Mouse (Mus musculus) heart, postnatal 0 days (tissue): ENCODE results near the gene Odam. TPM values are rescaled to one million over a fixed set of nuclear protein-coding genes. Genes with fewer than 3 reads are reported as not detected.

Source experiments
- ATAC-seq: fragments of 200-750 bp; cut with Nextera tagmentation; 2 replicates; pipeline ENCODE4 v1.8.0; 2017; ENCODE audit warnings: low read depth, moderate number of reproducible peaks, moderate library complexity; ENCODE audit not compliant: insufficient read depth
- DNase-seq: peaks from one replicate; pipeline ENCODE4 v3.0.0-alpha.2; 2016; ENCODE audit warnings: low spot score
- H3K27ac ChIP-seq: fragments of 300-500 bp; sonication (generic); 2 replicates; pipeline ENCODE4 v1.5.1; 2014; ENCODE audit warnings: low read depth, mild to moderate bottlenecking
- H3K27me3 ChIP-seq: fragments of 300-500 bp; sonication (generic); 2 replicates; pipeline ENCODE4 v1.6.1; 2014; ENCODE audit warnings: low read length, mixed read lengths; ENCODE audit not compliant: control insufficient read depth, insufficient read depth
- H3K36me3 ChIP-seq: fragments of 300-500 bp; sonication (generic); replicated peaks from 2 replicates; pipeline ENCODE4 v1.6.1; 2014; ENCODE audit warnings: low read length, mixed read lengths; ENCODE audit not compliant: control insufficient read depth, insufficient read depth
- H3K4me1 ChIP-seq: fragments of 300-500 bp; sonication (generic); 2 replicates; pipeline ENCODE4 v1.6.1; 2014; ENCODE audit warnings: antibody characterized with exemption; ENCODE audit not compliant: control insufficient read depth, insufficient read depth
- H3K4me2 ChIP-seq: fragments of 300-500 bp; sonication (generic); 2 replicates; pipeline ENCODE4 v1.6.1; 2014; ENCODE audit warnings: low read depth, mild to moderate bottlenecking, low read length, moderate library complexity
- H3K4me3 ChIP-seq: fragments of 300-500 bp; sonication (generic); 2 replicates; pipeline ENCODE4 v1.5.1; 2014; ENCODE audit warnings: low read depth, low read length
- H3K9ac ChIP-seq: fragments of 300-500 bp; sonication (generic); replicated peaks from 2 replicates; pipeline ENCODE4 v1.6.1; 2014; ENCODE audit warnings: low read depth, low read length, mixed read lengths
- H3K9me3 ChIP-seq: fragments of 300-500 bp; sonication (generic); replicated peaks from 2 replicates; pipeline ENCODE4 v1.6.1; 2016; ENCODE audit warnings: low read length; ENCODE audit not compliant: control insufficient read depth
- CTCF ChIP-seq: IDR thresholded peaks from 2 replicates; pipeline ENCODE4 v1.5.1; 2016; ENCODE audit warnings: antibody characterized with exemption, control low read depth, low read depth
- EP300 ChIP-seq: IDR thresholded peaks from 2 replicates; pipeline ENCODE4 v1.6.1; 2016; ENCODE audit warnings: antibody characterized with exemption, low read depth
- WGBS: fragments of 180-500 bp; shearing (Covaris S2); extraction: QIAGEN DNeasy Blood & Tissue Kit; methylation state at CpG from one replicate; pipeline ENCODE4 v1.1.7; 2014; 5-methylcytosine and 5-hydroxymethylcytosine counted together
- polyA plus RNA-seq: library from polyadenylated mRNA; unstranded; fragments of >200 nt; fragmentation: Nextera tagmentation; extraction: Ambion mirVana; gene quantifications from 2 replicates; pipeline ENCODE4 v1.2.1, GENCODE M21; 2015
- total RNA-seq: library from RNA; depleted of rRNA; stranded (reverse); fragments of >200 nt; gene quantifications from 2 replicates; pipeline ENCODE4 v1.2.3, GENCODE M21; 2014; ENCODE audit warnings: low replicate concordance; rRNA removed

Odam gene
- total RNA-seq (not detected in 2 replicates), polyA plus RNA-seq (not detected in 2 replicates)

DNA sequence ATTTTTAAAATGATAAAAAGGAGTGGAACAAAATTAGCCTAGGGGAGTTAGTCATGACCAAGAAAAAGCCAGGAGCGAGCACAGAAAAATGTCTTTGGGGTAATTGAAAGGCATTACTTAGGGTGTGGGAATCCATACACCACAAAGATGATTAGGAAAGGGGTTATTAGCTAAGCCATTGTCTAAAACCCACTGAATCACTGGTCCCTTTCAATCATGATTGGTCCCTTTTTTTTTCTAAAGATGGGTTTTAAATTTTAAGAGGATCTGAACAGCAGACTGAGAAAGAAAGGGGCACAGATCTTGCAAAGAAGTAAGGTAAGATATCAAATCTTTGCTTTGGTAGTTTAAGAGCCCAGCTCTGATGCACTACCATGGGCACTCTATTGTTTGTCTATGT lies at the start of gene Odam:
TSS of gene Odam (plus strand) at position 301 of the 400 bp plus-strand sequence.
- no peak within 1 kb of the TSS for H3K4me3 ChIP-seq
- DNase-seq (no peak), ATAC-seq (no peak)
- H3K36me3 ChIP-seq = no peaks in the 10 kb centered on the region
- H3K9me3 ChIP-seq = no peaks in the 10 kb centered on the region
- TF ChIP-seq EP300 = no peak
- no peak for TF ChIP-seq CTCF
- no peaks in the 10 kb centered on the region for H3K4me1 ChIP-seq
- no peaks in the 10 kb centered on the region for H3K27me3 ChIP-seq
- no peak within 1 kb of the TSS for H3K9ac ChIP-seq
- 78% methylated on average over 1 of the region's 1 CpGs for WGBS
- H3K4me2 ChIP-seq = no peak within 1 kb of the TSS
- no peak within 1 kb of the TSS for H3K27ac ChIP-seq

DNA sequence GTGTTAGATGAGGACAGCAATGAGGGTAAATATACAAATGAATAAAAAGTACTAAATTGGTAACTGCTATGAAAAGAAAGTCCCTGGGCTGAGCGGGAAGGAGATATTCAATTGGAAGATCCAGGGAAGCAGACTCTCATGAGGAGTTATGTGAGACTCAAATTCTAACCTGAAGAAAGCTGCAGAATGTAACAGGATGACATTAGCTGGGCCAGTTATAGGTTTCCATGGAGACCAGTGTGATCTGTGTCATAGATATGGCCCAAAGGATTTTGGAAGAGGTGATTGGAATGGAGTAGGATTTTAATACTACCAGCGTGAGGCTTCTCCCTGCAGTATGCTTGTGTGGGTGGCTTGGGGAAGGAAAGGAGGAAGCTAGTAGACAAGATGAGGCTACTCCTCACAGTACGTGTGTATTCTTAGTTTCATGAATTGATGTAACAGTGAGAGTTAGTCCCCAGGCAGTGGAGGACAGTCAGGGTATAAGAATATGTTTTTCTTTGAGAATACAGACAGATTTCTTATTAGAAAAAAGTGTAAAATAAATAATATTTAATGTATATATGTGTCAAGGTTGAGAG lies 29.6 kb upstream of the Odam start:
- 64% methylated on average over 3 of the region's 3 CpGs for WGBS
- Histone ChIP-seq H3K27me3 (no peaks in the 10 kb centered on the region), H3K9me3 (no peaks in the 10 kb centered on the region), H3K36me3 (no peaks in the 10 kb centered on the region), H3K4me1 (no peaks in the 10 kb centered on the region), H3K9ac (no peak overlapping the region), H3K4me3 (no peak overlapping the region), H3K4me2 (no peak overlapping the region), H3K27ac (no peak overlapping the region)
- ATAC-seq = no peak
- no peak for DNase-seq
- TF ChIP-seq CTCF = no peak
- TF ChIP-seq EP300 = no peak

DNA sequence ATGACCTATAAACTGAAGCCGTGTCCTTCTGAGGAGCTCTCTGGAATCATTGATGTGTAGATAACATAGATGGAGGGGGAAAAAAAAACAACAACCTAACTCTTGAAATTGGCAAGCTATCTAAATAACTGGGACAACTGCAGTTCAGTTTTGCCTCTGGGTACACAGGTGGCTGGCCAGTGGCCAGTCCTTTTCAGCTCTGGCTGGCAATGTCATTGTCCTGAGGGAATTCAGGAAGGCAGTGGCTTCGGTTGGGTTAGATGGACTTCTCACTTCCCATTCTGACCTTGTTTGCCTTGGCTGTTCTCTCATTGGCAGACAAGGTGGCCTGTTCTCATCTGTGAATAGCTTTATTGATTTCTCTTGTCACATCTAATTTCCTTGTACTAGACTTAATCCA lies 14.7 kb upstream of the Odam start:
- Histone ChIP-seq H3K9me3 (no peaks in the 10 kb centered on the region), H3K4me2 (no peak overlapping the region), H3K27ac (no peak overlapping the region), H3K4me1 (no peaks in the 10 kb centered on the region), H3K36me3 (no peaks in the 10 kb centered on the region), H3K9ac (no peak overlapping the region), H3K4me3 (no peak overlapping the region), H3K27me3 (no peaks in the 10 kb centered on the region)
- ATAC-seq (no peak), DNase-seq (no peak)
- TF ChIP-seq CTCF (no peak), EP300 (no peak)
- 56% methylated on average over 2 of the region's 2 CpGs for WGBS

DNA sequence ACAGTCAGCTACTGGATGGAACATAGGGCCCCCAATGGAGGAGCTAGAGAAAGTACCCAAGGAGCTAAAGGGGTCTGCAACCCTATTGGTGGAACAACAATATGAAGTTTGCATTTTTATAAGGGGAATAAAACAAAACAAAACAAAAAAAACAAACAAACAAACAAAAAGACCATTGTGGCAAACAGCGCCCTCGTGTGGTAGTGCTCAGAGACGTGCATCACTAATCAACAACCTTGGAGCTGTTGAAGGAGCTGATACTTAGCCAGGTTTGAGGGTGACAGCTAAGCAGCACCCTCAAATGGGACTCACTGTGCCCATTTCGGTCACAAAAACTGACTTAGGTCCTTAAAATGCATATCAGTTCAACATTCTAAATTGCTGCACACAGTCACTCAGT lies 13.4 kb upstream of the Odam start:
- H3K27ac ChIP-seq = no peak overlapping the region
- no peak overlapping the region for H3K4me2 ChIP-seq
- 31% methylated on average over 4 of the region's 4 CpGs for WGBS
- peak; percentile 20; the same call in 1 of the 2 replicates for TF ChIP-seq CTCF
- TF ChIP-seq EP300 = no peak
- no peak overlapping the region for H3K9ac ChIP-seq
- no peaks in the 10 kb centered on the region for H3K9me3 ChIP-seq
- DNase-seq = no peak
- H3K4me3 ChIP-seq = no peak overlapping the region
- no peaks in the 10 kb centered on the region for H3K36me3 ChIP-seq
- H3K27me3 ChIP-seq = no peaks in the 10 kb centered on the region
- no peak for ATAC-seq
- no peaks in the 10 kb centered on the region for H3K4me1 ChIP-seq

DNA sequence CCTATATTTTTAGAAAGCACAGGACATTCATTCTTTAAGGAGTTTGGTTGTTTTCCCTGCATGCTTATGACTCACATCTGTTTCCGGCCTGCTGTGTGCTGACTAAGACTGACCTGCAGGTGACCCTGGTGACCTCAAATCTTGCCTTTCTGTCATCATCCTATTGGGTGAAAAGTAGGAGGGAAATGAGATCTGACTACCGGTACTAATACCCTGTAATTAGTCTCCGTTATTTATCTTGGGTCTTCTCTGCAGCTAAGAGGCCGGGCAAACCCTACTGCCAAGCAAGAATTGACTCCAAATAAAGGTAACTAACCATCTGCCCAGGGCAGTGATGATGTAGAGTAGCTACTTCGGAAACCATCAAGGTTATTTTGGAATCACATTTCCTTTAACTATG lies 40.5 kb downstream of the Odam start, which contains the start of gene Csn3:
TSS of gene Csn3 (plus strand) at position 208 of the 400 bp plus-strand sequence.
- no peaks in the 10 kb centered on the region for H3K27me3 ChIP-seq
- H3K4me3 ChIP-seq = no peak within 1 kb of the TSS
- H3K4me2 ChIP-seq = no peak within 1 kb of the TSS
- H3K27ac ChIP-seq = no peak within 1 kb of the TSS
- DNase-seq = no peak
- H3K9me3 ChIP-seq = no peaks in the 10 kb centered on the region
- H3K36me3 ChIP-seq = no peaks in the 10 kb centered on the region
- no peak within 1 kb of the TSS for H3K9ac ChIP-seq
- no peak for ATAC-seq
- no peaks in the 10 kb centered on the region for H3K4me1 ChIP-seq
- whole genome bisulfite sequencing = 38% methylated on average over 5 of the region's 5 CpGs
- TF ChIP-seq EP300 (no peak), CTCF (no peak)

DNA sequence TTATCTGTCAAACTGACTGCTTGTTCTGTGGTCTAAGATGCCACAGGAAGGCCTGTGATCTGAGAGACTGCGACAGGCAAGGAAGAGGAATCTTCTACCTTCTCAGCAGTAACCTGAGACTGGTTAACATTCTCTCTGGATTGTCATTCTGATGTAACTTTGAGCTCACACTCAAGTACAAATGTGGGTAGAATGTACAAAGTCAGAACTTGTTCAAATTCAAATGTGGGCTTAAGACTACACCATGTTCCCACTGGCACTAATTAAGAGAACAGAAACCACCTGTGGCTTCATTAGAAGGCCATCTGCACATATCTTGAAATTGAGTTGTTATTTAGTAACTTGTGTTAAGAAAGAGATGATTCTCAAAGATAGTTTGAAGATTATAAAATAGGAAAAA lies 46.8 kb downstream of the Odam start:
- Histone ChIP-seq H3K27me3 (no peaks in the 10 kb centered on the region), H3K4me1 (no peaks in the 10 kb centered on the region), H3K4me2 (no peak overlapping the region), H3K4me3 (no peak overlapping the region), H3K9ac (no peak overlapping the region), H3K9me3 (no peaks in the 10 kb centered on the region), H3K27ac (no peak overlapping the region), H3K36me3 (no peaks in the 10 kb centered on the region)
- 67% methylated on average over 1 of the region's 1 CpGs for WGBS
- TF ChIP-seq CTCF = no peak
- TF ChIP-seq EP300 = no peak
- ATAC-seq = no peak
- no peak for DNase-seq
